Mouse (Mus musculus): ENCODE data around the gene Fastkd5. TPM values are rescaled to one million over a fixed set of nuclear protein-coding genes. Genes with fewer than 3 reads are reported as not detected.

Gene Fastkd5
- total RNA-seq, 2 experiments from 2014 or later, result 4.9 to 5.2 TPM

DNA sequence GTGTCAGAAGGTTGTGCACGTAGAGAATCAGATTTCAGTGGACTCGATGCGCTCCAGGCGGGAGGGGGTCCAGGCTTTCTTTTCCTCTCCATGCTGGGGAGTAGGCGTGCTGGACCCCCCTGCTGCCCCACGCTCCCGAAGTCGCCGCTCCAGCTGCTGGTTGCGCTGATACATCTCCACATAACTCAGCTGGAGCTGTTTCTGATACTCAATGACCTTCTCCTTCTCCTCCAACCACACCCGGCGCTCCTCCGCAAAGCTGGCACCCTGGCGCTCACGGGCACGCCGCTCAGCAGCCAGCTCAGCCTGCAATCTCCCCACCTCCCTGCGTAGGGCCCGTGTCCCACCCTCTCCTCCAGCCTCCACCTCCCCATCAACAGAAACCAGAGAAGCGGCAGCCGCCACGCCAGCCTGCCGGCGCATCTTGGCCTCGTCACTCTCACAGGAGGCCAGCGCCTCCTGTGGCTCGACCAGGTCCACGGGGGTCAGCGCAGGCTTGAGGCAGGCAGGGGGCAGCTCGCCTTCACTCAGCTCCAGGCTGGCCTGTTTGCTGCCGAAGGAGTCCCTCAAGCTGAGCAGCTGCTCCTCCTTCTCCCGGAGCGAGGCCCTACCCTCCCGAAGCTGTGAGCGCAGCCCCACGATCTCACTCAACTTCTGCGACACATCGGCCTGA is 5.0 kb upstream of the Fastkd5 start:
- intact Hi-C loops (cut with DNase I), result no loop called here
- no peak for DNase-seq

DNA sequence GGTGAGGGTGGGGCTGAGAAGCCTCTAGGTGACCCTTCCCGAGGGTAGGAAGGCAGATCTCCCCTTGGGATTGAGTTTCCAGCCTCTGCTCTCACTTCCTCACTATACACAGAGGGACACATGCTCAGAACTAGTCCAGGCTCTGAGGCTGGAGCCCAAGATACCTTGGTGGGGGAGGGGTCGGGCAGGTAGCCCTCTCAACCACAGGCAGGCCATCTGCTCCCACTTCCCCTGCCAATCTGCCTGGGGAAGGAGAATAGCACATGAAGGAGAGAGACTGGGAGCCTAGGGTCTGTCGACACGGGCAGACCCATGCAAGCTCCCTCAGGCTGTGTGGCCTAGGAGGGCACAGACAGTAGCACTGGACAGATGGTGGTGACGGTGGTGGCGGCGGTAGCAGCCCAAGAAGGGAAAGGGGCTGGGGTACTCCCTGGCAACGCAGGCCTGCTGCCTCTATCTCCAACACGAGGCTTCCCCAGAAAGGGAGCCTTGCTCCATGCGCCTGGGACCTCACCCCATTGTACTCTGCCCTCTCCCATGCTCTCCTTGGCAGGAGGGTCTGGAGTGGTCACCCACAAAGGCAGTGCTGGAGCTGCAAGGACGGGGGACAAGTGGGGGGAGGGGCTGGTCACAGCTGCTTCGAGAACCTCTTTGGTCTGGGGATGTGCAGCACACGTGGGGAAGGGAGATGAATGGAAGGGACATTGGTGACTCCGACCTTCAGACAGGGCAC is 4.3 kb upstream of the Fastkd5 start:
- intact Hi-C loops (cut with DNase I), result no loop called here
- DNase-seq, result no peak

DNA sequence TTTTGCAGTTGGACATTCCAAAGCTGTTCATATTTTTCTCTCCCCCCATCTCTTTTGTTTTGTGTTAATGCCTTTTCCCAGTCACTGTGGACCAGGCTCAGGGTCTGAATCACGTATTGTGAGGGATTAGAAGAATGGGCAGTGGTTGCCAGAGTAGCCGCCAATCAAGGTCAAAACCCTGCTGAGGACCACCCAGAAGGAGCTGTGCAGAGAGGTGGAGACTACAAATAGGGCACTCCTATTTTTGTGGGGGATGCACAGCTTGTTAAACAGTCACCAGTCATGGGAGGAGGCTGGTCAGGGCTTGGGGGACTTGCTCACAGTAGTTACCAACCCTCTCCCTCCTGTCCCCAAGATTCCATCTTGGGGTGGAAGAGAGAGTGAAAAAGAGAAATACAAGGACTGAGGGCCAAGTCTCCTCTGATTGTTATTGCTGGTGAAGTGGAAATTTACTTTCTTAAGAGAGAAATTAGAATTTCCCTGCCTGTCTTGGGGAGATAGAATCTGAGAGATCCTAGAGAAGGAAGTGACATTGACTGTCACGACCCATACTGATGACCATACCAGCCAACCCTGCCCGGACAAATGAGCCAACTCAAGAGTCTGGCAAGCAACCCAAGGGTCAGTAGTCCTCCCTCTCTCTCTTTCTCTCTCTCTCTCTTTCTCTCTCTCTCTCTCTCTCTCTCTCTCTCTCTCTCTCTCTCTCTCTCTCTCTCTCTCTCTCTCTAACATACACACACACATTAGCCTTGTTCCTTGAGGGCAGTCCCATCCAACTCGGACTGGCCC is 3.3 kb upstream of the Fastkd5 start:
- intact Hi-C loops (cut with DNase I), result no loop called here

GRCm38 (mm10) chr2:130632416-130632815 is 2.6 kb upstream of the Fastkd5 start:
- intact Hi-C loops (cut with DNase I), result no loop called here
- DNase-seq, result no peak

More for the DNA sequence above, 3.3 kb upstream of the Fastkd5 start:
- DNase-seq, result no peak

DNA sequence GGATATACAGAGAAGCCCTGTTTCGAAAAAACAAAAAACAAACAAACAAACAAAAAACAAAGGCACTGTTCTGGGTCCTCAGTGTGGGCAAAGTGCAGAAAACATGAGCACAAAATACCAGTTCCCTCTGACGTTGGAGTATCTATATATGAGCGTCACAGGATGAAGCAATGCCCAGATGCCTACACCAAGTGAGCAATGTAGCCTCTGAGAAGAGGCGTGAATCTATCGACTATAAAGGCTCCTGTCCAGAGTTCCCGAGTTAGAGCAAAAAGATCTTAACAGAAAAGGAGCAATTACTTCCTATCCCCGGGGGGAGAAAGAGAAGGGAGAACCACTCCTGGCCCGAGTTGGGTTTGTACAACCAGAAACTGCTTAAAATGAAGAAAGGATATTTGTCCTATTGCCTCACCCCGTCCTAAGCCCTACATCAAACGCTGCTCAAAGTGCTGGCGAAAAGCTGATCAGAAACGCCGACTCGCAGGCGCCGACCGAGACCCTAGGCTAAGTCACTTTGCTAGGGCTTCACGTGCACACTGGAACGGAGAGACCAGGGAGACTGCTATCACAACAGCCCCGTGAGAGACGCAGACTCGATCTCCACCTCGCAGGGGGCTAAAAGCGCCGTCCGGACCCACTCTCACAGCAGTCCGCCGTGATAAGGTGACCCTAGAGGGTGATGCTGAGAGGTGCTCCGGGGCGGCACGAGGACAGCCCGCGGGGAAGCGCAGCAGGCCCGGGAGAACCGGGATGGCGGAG is 568 bp downstream of the Fastkd5 start:
- DNase-seq, result no peak
- intact Hi-C loops (cut with DNase I), result no loop called here

DNA sequence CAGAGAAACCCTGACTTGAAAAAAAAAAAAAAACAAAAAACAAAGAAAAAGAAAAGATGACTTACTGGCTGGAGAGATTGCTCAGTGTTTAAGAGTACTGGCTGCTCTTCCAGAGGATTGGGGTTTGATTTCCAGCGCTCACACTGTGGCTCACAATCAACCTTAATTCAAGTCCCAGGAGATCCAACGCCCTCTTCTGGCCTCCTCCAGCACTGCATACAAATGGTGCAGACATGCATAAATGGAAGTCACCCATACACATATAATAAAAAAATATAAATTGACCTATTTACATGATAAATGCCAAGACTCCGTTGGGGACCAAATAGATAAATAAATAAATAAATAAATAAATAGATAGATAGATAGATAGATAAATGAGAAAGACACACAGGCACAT is 1.4 kb downstream of the Fastkd5 start:
- intact Hi-C loops (cut with DNase I), result no loop called here
- DNase-seq, result no peak

DNA sequence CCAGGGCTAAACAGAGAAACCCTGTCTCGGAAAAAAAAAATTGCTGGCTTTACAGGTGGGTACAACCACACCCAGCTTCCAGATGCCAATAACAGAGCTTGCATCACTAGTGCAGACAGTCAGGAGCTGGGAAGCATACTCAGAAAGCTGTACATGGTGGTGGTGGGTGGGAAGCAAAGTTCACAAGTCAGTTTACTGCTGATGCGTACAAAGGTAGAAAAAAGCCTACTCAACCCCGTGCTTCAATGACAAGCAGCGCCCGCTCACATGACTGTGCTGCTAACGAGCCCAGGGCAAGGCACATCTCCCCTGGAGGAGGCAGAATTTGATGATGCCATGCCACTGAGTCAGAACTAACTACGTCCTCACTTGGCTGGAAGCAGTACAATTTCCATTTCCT is 10.9 kb downstream of the Fastkd5 start:
- intact Hi-C loops (cut with DNase I), result no loop called here

GRCm38 (mm10) chr2:130613091-130613490 is 16.7 kb downstream of the Fastkd5 start:
- no peak for DNase-seq
- intact Hi-C loops (cut with DNase I), result loop anchor here (5.0 kb wide), 1 partner anchor 154 kb away; no protein-coding TSS in a partner anchor

More for the DNA sequence above, 10.9 kb downstream of the Fastkd5 start:
- no peak for DNase-seq

- DNase-seq, result no peak
- intact Hi-C loops (cut with DNase I), result no loop called here
Observed at GRCm38 (mm10) chr2:130602195-130602594, 27.6 kb downstream of the Fastkd5 start.

- intact Hi-C loops (cut with DNase I), result loop anchor here (5.0 kb wide), 1 partner anchor 36 kb away; the partner anchor contains the start of gene Mrps26
Observed at GRCm38 (mm10) chr2:130598399-130598798, 31.4 kb downstream of the Fastkd5 start.

GRCm38 (mm10) chr2:130597601-130598010 is 32.2 kb downstream of the Fastkd5 start:
- no peak for DNase-seq
- intact Hi-C loops (cut with DNase I), result loop anchor here (5.0 kb wide), 1 partner anchor 35 kb away; the partner anchor contains the start of gene Mrps26

More at GRCm38 (mm10) chr2:130598399-130598798, 31.4 kb downstream of the Fastkd5 start:
- DNase-seq, result no peak

DNA sequence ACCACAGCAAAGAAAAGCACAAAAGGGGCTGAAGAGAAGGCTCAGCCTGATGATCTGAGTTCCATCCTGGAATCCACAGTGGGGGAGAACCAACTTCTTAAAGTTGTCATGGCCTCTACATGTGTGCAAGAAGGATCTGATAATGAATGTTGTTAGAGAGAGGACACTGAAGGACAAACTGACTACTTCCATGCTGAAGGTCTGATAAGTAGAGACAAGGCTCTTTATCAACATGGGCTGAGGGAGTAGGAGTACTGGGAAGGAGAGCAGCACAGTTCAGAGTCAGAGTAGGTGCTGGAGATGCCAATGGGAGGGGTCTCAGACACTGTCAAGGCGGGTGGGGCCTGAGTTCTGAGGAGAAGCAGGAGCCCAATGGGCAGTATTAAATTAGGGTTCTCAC is 34.2 kb downstream of the Fastkd5 start:
- intact Hi-C loops (cut with DNase I), result loop anchor here (5.0 kb wide), 1 partner anchor 33 kb away; the partner anchor contains the start of gene Mrps26
- DNase-seq, result no peak

DNA sequence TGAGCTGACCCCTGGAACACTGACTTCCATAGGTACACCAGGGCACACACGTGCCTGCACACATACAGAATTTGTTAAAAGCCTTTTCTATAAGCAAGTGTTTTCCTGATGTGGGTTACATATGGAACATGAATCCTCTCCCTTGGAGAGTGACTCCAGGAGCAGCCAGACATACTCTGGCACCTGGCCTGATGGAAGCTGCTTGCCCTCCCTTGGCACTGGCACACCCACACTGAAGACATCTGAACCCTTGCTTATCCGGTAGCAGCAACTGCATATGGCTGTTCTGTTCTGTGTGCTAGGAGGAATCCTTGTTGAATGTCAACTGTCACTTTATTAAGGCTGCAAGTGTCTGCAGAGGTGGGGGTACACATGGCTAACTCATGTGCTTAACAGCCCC is 38.8 kb downstream of the Fastkd5 start:
- no peak for DNase-seq
- intact Hi-C loops (cut with DNase I), result no loop called here

GRCm38 (mm10) chr2:130589761-130590160 is 40.1 kb downstream of the Fastkd5 start:
- DNase-seq, result no peak
- intact Hi-C loops (cut with DNase I), result no loop called here

DNA sequence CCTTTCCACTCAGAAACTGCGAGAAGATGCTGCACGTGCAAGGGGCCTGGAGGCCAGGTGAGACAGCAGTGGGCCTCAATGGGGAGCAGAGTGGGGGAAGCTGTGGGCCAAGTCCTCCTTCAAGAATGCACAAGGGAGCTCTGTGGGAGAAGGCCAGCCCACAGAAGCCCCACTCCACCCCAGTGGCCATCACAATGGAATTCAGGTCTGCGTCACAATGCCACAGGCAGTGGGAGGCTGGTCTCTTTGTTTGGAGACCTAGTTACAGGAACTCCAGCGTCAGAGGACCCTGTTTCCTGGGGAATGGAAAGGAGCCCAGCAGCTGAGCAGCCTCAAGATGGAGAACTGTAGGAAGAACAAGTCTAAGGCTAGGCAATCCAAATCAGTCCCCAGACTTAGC is 40.7 kb downstream of the Fastkd5 start:
- intact Hi-C loops (cut with DNase I), result no loop called here
- DNase-seq, result no peak

DNA sequence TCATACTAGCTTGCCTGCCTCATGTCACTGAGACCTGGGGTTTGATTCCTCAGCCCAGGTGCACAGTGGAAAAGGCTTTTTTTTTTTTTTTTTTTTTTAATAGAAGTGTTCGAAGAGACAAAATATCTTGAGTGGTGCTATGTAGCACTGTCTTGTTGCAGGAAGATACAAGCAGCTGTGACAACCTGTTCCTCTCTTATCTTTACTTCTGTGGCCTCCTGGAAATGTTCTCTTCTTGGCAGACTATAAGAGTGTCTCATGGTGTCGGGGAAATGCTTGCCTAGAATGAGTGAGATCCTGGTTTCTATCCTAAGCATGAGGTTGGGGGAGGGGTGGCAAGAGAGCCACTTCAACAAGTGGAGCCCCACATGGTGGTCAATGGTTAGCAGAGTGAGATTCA is 41.5 kb downstream of the Fastkd5 start:
- intact Hi-C loops (cut with DNase I), result no loop called here
- no peak for DNase-seq

DNA sequence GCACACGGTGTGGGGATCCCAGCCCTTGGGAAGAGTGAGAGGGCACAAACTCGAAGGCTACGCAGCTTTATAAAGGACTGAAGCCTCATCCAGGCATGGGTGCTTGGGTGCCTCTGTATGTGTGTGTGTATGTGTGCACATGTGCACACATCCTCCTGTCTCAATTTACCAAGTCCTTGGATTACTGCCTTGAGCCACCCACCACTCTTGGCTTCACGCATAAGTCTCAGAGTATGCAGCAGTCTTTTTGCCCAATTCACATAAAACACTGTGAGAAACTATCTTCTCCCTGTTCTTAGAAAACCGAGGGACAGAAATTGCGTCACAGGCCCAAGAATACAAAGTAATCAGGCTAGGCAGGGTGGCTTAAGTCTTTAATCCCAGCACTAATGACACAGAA is 43.8 kb downstream of the Fastkd5 start:
- no peak for DNase-seq
- intact Hi-C loops (cut with DNase I), result no loop called here

GRCm38 (mm10) chr2:130583902-130584560 is 45.8 kb downstream of the Fastkd5 start:
- intact Hi-C loops (cut with DNase I), result no loop called here

GRCm38 (mm10) chr2:130582552-130582951 is 47.3 kb downstream of the Fastkd5 start, which contains the start of gene Avp:
Gene Avp, minus strand, starts transcription at chr2:130582554.
- DNase-seq, result no peak
- intact Hi-C loops (cut with DNase I), result no loop called here

More at GRCm38 (mm10) chr2:130583902-130584560, 45.8 kb downstream of the Fastkd5 start:
- DNase-seq, result no peak

- intact Hi-C loops (cut with DNase I), result no loop called here
- DNase-seq, result no peak
Observed at GRCm38 (mm10) chr2:130581201-130581600, 48.6 kb downstream of the Fastkd5 start.

Data from gastrocnemius, postnatal 36 days (tissue).